Mouse (Mus musculus) midbrain, embryonic 14.5 days (tissue): ENCODE measurements at regions not wholly inside any gene's neighbourhood (a gene's known extent, or its start where the extent isn't known, plus 50 kb on each side); places are given as distances from the start of the nearest gene placed in this dataset.

Experiments
- ATAC-seq: fragments of 200-750 bp; cut with Nextera tagmentation; 2 replicates; pipeline ENCODE4 v1.8.0; 2017; ENCODE audit warnings: moderate number of reproducible peaks, moderate library complexity; ENCODE audit not compliant: low FRiP score, low TSS enrichment
- DNase-seq: peaks from one replicate; pipeline ENCODE4 v3.0.0-alpha.2; 2015
- H3K27ac ChIP-seq: fragments of 300-500 bp; sonication (generic); replicated peaks from 2 replicates; pipeline ENCODE4 v1.5.1; 2014; ENCODE audit warnings: mild to moderate bottlenecking, low read depth, low read length, moderate library complexity
- H3K27me3 ChIP-seq: fragments of 300-500 bp; sonication (generic); 2 replicates; pipeline ENCODE4 v1.6.1; 2014; ENCODE audit warnings: low read length, control low read depth, mixed read lengths; ENCODE audit not compliant: control insufficient read depth, insufficient read depth
- H3K36me3 ChIP-seq: fragments of 300-500 bp; sonication (generic); 2 replicates; pipeline ENCODE4 v1.6.1; 2014; ENCODE audit warnings: low read length, control low read depth; ENCODE audit not compliant: control insufficient read depth, insufficient read depth
- H3K4me1 ChIP-seq: fragments of 300-500 bp; sonication (generic); 2 replicates; pipeline ENCODE4 v1.6.1; 2014; ENCODE audit warnings: mild to moderate bottlenecking, antibody characterized with exemption, low read length, control low read depth; ENCODE audit not compliant: control insufficient read depth, insufficient read depth
- H3K4me2 ChIP-seq: fragments of 300-500 bp; sonication (generic); 2 replicates; pipeline ENCODE4 v1.6.1; 2014; ENCODE audit warnings: mild to moderate bottlenecking, low read length, moderate library complexity
- H3K4me3 ChIP-seq: fragments of 300-500 bp; sonication (generic); replicated peaks from 2 replicates; pipeline ENCODE4 v1.5.1; 2014; ENCODE audit warnings: low read depth, low read length
- H3K9ac ChIP-seq: fragments of 300-500 bp; sonication (generic); replicated peaks from 2 replicates; pipeline ENCODE4 v1.6.1; 2014; ENCODE audit warnings: mild to moderate bottlenecking, low read length, moderate library complexity
- H3K9me3 ChIP-seq: fragments of 300-500 bp; sonication (generic); 2 replicates; pipeline ENCODE4 v1.6.1; 2016; ENCODE audit warnings: low read length, control low read depth, mixed read lengths; ENCODE audit not compliant: control insufficient read depth
- WGBS: fragments of 180-500 bp; shearing (Covaris S2); extraction: QIAGEN DNeasy Blood & Tissue Kit; methylation state at CpG from one replicate; pipeline ENCODE4 v1.1.7; 2014; 5-methylcytosine and 5-hydroxymethylcytosine counted together

DNA sequence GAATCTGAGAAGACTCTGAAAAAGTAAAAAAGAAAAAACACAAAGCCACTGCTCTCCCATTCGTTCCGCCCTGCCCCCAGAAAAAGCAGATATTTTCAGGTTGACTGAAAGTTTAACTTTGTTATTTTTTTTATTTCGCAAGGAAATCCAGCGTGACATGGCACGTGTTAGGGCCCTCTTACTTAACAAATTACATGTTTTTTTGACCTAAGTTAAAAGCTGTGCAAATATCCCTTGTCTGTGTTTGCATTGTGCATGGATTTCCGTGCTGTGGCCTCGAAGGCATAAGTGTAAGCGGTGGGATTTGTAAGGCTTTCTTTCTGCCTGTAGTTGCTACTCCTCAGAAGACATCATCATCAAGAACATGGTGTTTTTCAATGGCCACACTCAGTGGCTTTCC is 87.2 kb downstream of the Olig3 start:
- DNase-seq, result no peak
- H3K27me3 ChIP-seq, result peaks cover 7% of the 10 kb centered on the region; the same call in 1 of the 2 replicates
- H3K9me3 ChIP-seq, result no peaks in the 10 kb centered on the region
- no peak overlapping the region for H3K9ac ChIP-seq
- H3K27ac ChIP-seq, result no peak overlapping the region
- H3K4me2 ChIP-seq, result no peak overlapping the region
- peaks cover 6% of the 10 kb centered on the region; the same call in 1 of the 2 replicates for H3K4me1 ChIP-seq
- no peaks in the 10 kb centered on the region for H3K36me3 ChIP-seq
- no peak overlapping the region for H3K4me3 ChIP-seq
- ATAC-seq, result no peak
- WGBS, result 18% methylated on average over 8 of the region's 8 CpGs

DNA sequence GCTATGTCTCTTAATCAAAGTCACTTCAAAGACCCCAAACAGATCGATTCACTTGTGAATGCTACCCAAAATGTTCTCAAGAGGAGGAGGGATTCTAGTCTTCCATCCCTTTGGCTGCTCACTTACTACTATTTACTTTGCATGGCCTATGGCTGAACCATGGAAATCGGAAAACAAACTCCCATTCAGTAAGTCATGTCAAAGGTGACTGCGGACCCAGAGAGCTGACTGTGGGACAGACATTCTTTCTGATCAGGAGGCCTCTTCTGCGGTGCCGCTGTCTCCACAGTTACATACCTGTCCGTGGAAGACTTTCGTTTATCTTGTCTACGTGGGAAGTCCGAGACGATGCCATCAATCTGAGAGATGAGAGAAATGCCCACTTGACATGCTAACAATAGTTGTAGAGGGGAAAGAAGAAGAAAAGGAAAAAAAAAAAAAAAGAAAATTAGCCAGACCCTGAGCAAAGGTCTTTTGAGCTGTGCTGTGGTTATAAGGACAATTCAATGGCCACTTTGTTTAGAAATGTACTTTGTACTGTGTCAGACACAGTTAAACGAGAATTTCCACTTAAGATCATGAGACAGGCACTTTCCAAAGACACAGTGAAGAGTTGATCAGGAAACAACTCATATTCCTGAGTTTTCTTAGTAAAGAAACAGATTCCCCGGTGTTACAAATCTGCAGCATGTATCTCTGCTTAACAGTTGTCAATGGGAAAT is 92.7 kb downstream of the Olig3 start:
- no peaks in the 10 kb centered on the region for H3K4me1 ChIP-seq
- no peaks in the 10 kb centered on the region for H3K9me3 ChIP-seq
- H3K27me3 ChIP-seq, result peaks cover 7% of the 10 kb centered on the region; the same call in 1 of the 2 replicates
- H3K4me3 ChIP-seq, result no peak overlapping the region
- ATAC-seq (no peak), DNase-seq (no peak)
- WGBS, result 17% methylated on average over 12 of the region's 12 CpGs
- H3K4me2 ChIP-seq, result no peak overlapping the region
- no peak overlapping the region for H3K9ac ChIP-seq
- H3K36me3 ChIP-seq, result no peaks in the 10 kb centered on the region
- no peak overlapping the region for H3K27ac ChIP-seq

- H3K4me1 ChIP-seq, result peaks cover 4% of the 10 kb centered on the region; the same call in 1 of the 2 replicates
- H3K36me3 ChIP-seq, result no peaks in the 10 kb centered on the region
- H3K9ac ChIP-seq, result peak overlapping the region; percentile 37; the same call in 1 of the 2 replicates
- no peaks in the 10 kb centered on the region for H3K27me3 ChIP-seq
- no peak overlapping the region for H3K27ac ChIP-seq
- peak overlapping the region; percentile 45 for H3K4me2 ChIP-seq
- 11% methylated on average over 11 of the region's 11 CpGs for WGBS
- DNase-seq (peak; percentile 25), ATAC-seq (peak; percentile 37; the same call in 1 of the 2 replicates)
- H3K4me3 ChIP-seq, result peak overlapping the region; percentile 18; the same call in 1 of the 2 replicates
- H3K9me3 ChIP-seq, result no peaks in the 10 kb centered on the region
Measured at GRCm38 (mm10) chr10:19459053-19459452, 102.7 kb downstream of the Olig3 start.

DNA sequence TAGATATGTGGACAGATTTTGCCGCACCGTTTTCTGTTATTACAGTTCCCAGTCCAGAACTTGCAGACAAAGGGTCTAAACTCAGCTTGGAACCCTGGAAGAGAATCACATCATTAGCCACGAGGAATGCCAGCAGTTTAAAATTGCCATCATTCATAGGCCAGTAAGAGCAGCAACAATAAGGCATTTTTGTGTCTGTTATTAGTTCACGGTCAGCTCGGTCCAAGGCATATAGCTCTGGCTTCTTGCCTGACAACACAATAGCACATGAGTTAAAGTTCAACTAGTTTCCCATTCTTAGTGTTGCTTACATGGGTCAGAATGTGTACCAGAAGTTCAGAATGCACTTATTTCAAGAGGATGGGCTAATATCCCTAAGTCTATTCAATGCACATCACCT is 103.4 kb downstream of the Olig3 start:
- no peak overlapping the region for H3K9ac ChIP-seq
- H3K36me3 ChIP-seq, result no peaks in the 10 kb centered on the region
- no peak for ATAC-seq
- H3K9me3 ChIP-seq, result no peaks in the 10 kb centered on the region
- no peak overlapping the region for H3K27ac ChIP-seq
- H3K4me3 ChIP-seq, result no peak overlapping the region
- no peaks in the 10 kb centered on the region for H3K27me3 ChIP-seq
- 60% methylated on average over 5 of the region's 5 CpGs for WGBS
- H3K4me2 ChIP-seq, result no peak overlapping the region
- H3K4me1 ChIP-seq, result peaks cover 4% of the 10 kb centered on the region; the same call in 1 of the 2 replicates
- no peak for DNase-seq

DNA sequence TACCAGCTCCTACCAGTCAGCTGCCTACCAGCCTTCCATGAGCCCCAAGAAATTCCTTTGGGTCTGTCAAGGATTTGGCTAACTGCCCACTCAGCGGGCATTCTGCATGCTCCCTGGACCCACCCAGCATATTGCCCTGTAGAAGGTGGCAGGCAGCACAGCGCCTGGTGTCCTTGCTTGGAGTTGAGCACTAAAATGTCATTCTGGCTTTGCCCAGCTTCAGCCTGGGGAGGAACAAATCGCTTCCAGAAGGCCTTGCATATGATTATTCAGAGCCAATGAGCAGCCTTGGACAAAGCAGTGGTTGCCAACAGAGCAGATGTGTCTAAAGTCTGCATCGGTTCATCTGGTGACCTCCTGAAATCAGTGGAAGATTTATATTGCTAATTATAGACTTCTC is 103.8 kb downstream of the Olig3 start:
- Histone ChIP-seq H3K4me1 (peaks cover 4% of the 10 kb centered on the region; the same call in 1 of the 2 replicates), H3K9me3 (no peaks in the 10 kb centered on the region), H3K4me3 (no peak overlapping the region), H3K9ac (no peak overlapping the region), H3K27me3 (no peaks in the 10 kb centered on the region), H3K36me3 (no peaks in the 10 kb centered on the region), H3K27ac (no peak overlapping the region), H3K4me2 (no peak overlapping the region)
- ATAC-seq (no peak), DNase-seq (peak; percentile 23)
- 66% methylated on average over 4 of the region's 4 CpGs for WGBS

DNA sequence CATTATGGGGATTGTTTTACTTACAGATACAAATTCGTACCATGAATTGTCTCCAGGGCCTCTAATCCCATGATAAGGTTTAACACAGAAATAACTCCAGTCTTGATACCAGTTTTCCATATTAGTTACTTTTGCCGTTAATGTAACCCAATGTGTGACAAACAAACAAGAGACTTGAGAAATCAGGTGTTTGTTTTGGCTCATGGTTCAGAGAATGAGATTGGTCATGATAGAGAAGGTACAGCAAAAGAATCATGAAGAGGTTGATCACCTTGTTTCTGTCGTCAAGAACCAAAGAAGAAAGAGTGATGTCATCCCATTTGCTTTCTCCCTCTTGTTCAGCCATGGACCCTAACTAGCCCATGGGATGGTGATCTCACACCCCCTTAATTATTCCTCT is 107.5 kb downstream of the Olig3 start:
- H3K9me3 ChIP-seq, result no peaks in the 10 kb centered on the region
- DNase-seq (no peak), ATAC-seq (no peak)
- WGBS, result 81% methylated on average over 3 of the region's 3 CpGs
- H3K4me2 ChIP-seq, result no peak overlapping the region
- peaks cover 4% of the 10 kb centered on the region; the same call in 1 of the 2 replicates for H3K4me1 ChIP-seq
- H3K36me3 ChIP-seq, result no peaks in the 10 kb centered on the region
- no peak overlapping the region for H3K4me3 ChIP-seq
- H3K9ac ChIP-seq, result no peak overlapping the region
- no peaks in the 10 kb centered on the region for H3K27me3 ChIP-seq
- H3K27ac ChIP-seq, result no peak overlapping the region

DNA sequence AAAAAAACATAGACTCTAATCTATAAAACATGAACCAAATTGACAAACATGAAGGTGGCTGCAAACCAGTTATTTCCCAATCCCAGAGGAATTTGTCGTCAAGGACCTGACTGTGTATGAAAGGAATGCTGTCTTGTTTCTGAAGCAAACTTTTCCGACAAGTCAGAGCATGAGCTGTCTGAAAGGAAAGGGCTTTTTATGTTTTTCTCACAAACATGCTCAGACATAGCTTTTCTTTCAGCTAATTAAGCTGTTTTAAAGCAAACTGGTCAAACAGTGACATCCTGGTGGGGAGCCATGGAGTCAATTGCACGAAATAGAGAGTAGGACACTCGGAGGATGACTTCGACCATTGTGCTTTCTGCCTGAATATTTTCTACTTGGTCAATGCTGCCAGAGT is 108.2 kb downstream of the Olig3 start:
- Histone ChIP-seq H3K27ac (no peak overlapping the region), H3K4me1 (no peaks in the 10 kb centered on the region), H3K4me2 (no peak overlapping the region), H3K4me3 (no peak overlapping the region), H3K9me3 (no peaks in the 10 kb centered on the region), H3K9ac (no peak overlapping the region), H3K36me3 (no peaks in the 10 kb centered on the region), H3K27me3 (0 out of 2 replicates have a peak, but pooled peaks cover 2% of the 10 kb centered on the region)
- ATAC-seq (no peak), DNase-seq (no peak)
- 13% methylated on average over 5 of the region's 5 CpGs for WGBS

- Histone ChIP-seq H3K4me3 (no peak overlapping the region), H3K27ac (no peak overlapping the region), H3K27me3 (0 out of 2 replicates have a peak, but pooled peaks cover 2% of the 10 kb centered on the region), H3K9me3 (no peaks in the 10 kb centered on the region), H3K9ac (no peak overlapping the region), H3K4me1 (no peaks in the 10 kb centered on the region), H3K36me3 (no peaks in the 10 kb centered on the region), H3K4me2 (no peak overlapping the region)
- DNase-seq, result no peak
- no peak for ATAC-seq
- WGBS, result 84% methylated on average over 9 of the region's 9 CpGs
Measured at GRCm38 (mm10) chr10:19471349-19472040, 115.2 kb downstream of the Olig3 start.
